Mouse (Mus musculus) testis, adult 2 months (tissue): ENCODE measurements at regions not wholly inside any gene's neighbourhood (a gene's known extent, or its start where the extent isn't known, plus 50 kb on each side); places are given as distances from the start of the nearest gene placed in this dataset.

Source experiments
- CTCF ChIP-seq: fragments of 200-500 bp; IDR thresholded peaks from 2 replicates; pipeline ENCODE4 v1.5.1; 2012; ENCODE audit warnings: low read depth, mild to moderate bottlenecking, inconsistent platforms, low read length, moderate library complexity; ENCODE audit not compliant: control insufficient read depth, insufficient read depth, insufficient replicate concordance
- POLR2A ChIP-seq: fragments of 200-500 bp; IDR thresholded peaks from 2 replicates; pipeline ENCODE4 v1.6.1; 2012; ENCODE audit warnings: low read depth, mild to moderate bottlenecking, inconsistent platforms, low read length, moderate library complexity; ENCODE audit not compliant: control insufficient read depth

GRCm38 (mm10) chr2:106384286-106384595 lies 308.8 kb upstream of the Mpped2 start:
- TF ChIP-seq CTCF (no peak), POLR2A (no peak)
